12 mouse cellular contexts compared by ENCODE assay signal in the genomic region with DNA sequence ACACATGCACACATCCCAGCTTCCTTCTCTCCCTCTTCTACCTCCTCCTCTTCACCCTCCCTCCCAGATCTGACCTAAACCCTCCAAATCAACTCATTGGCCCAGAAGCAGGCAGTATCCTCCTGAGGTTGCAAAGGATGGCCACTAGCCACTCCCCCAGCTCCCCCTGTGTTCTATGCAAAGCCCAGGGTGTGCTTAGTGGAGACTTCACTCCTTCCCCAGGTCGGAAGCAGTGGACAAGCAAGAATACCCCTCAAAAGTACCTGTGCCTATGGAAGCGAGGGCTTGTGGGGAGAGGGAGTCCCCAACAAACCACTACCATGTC. TPM values are rescaled to one million over a fixed set of nuclear protein-coding genes. Genes with fewer than 3 reads are reported as not detected.
DNase-seq lines count a peak whose midpoint lies in the region; ATAC-seq and TF ChIP-seq lines count a peak whose summit lies in the region.
"Had no signal": no experiment of that assay in that cellular context is flagged by ENCODE, and none has a peak within 500 bp of the region (broad histone marks: within the 10 kb centered on the region; RNA-seq: fewer than 3 reads in every experiment).

No protein-coding gene starts in this region.

- H3K4me2 ChIP-seq in limb, embryonic 14.5 days (replicated peaks; ENCODE audit: low read depth, low read length, severe bottlenecking): peak overlapping the region; percentile 48

- intact Hi-C loops in heart, postnatal 36 days (cut with DNase I): no loop called here

- TF ChIP-seq POLR2A in limb, embryonic 14.5 days (IDR thresholded peaks at IDR 0.05; ENCODE audit: borderline replicate concordance, extremely low read depth, insufficient read depth, insufficient read length): no peak

- H3K9ac ChIP-seq in limb, embryonic 14.5 days (ENCODE audit: low read depth, low read length, severe bottlenecking): peak overlapping the region; percentile 47; the same call in 1 of the 2 replicates
- H3K9ac ChIP-seq: stomach, embryonic 15.5 days had no signal

- DNase-seq in heart, embryonic 10.5 days (ENCODE audit: low spot score): no peak
- no peak for DNase-seq in heart, postnatal 36 days
- peak; percentile 68 for DNase-seq in retina, embryonic 14.5 days (ENCODE audit: low spot score)
- no peak for DNase-seq in retina, postnatal 1 day
- DNase-seq in limb, embryonic 14.5 days (ENCODE audit: low spot score): no peak
- DNase-seq in gastrocnemius, postnatal 4 days (ENCODE audit: low spot score in 2 of 2): no peak
- no peak for DNase-seq in lung, postnatal 36 days
- DNase-seq in cerebellum, adult 18-20 months: no peak
- DNase-seq: cerebellum, adult 9-10 months; kidney, adult 2 months; lung, postnatal 4 days had no signal

- no peaks in the 10 kb centered on the region for H3K36me3 ChIP-seq in heart, embryonic 10.5 days
- no peaks in the 10 kb centered on the region for H3K36me3 ChIP-seq in limb, embryonic 14.5 days (ENCODE audit: control insufficient read depth, insufficient read depth, low read length)
- H3K36me3 ChIP-seq: stomach, embryonic 15.5 days had no signal

- 67% methylated on average over 2 of the region's 2 CpGs for WGBS in heart, embryonic 10.5 days
- WGBS in limb, embryonic 14.5 days: 71% methylated on average over 2 of the region's 2 CpGs

- H3K27ac ChIP-seq in heart, embryonic 10.5 days: peak overlapping the region; percentile 88
- H3K27ac ChIP-seq in limb, embryonic 14.5 days (replicated peaks; ENCODE audit: low read depth, low read length): peak overlapping the region; percentile 75; the same call in 1 of the 2 replicates
- H3K27ac ChIP-seq: stomach, embryonic 15.5 days had no signal

- no peak; the same call in 1 of the 2 replicates for ATAC-seq in limb, embryonic 14.5 days (ENCODE audit: low FRiP score, low read depth)

- H3K4me1 ChIP-seq in heart, embryonic 10.5 days: peaks cover 17% of the 10 kb centered on the region
- H3K4me1 ChIP-seq in limb, embryonic 14.5 days (ENCODE audit: control insufficient read depth, insufficient read depth, low read length): peaks cover 24% of the 10 kb centered on the region

- no peaks in the 10 kb centered on the region for H3K9me3 ChIP-seq in heart, embryonic 10.5 days
- no peaks in the 10 kb centered on the region for H3K9me3 ChIP-seq in limb, embryonic 14.5 days (ENCODE audit: control insufficient read depth, low read length)
- H3K9me3 ChIP-seq: stomach, embryonic 15.5 days had no signal

- peak overlapping the region; percentile 57 for H3K4me3 ChIP-seq in heart, embryonic 10.5 days
- no peak overlapping the region for H3K4me3 ChIP-seq in limb, embryonic 14.5 days (replicated peaks; ENCODE audit: low read length)

- no peaks in the 10 kb centered on the region for H3K27me3 ChIP-seq in heart, embryonic 10.5 days (ENCODE audit: insufficient read depth, poor library complexity, severe bottlenecking)
- H3K27me3 ChIP-seq in limb, embryonic 14.5 days (ENCODE audit: control insufficient read depth, insufficient read depth, low read length): no peaks in the 10 kb centered on the region
- H3K27me3 ChIP-seq: stomach, embryonic 15.5 days had no signal

RNA-seq across cellular contexts. Expression of a gene that starts 29.3 kb away (rescaled TPM):
- polyA plus RNA-seq in heart, embryonic 10.5 days (2016; fragmentation: Nextera tagmentation; extraction: Ambion mirVana): 27.4 and 71.7 TPM in 2 replicates
- total RNA-seq in heart, postnatal 36 days (2021): 10 to 100 TPM; 30.8 to 35.8 TPM
- polyA plus RNA-seq in limb, embryonic 14.5 days (2012; rRNA removed): 385 and 686 TPM in 2 replicates
- 406 and 517 TPM in 2 replicates for polyA plus RNA-seq in limb, embryonic 14.5 days (2014; fragmentation: Nextera tagmentation; extraction: Ambion mirVana)
- total RNA-seq in gastrocnemius, postnatal 4 days (2021): 100 to 1,000 TPM; 110 to 125 TPM
